Mouse (Mus musculus): ENCODE measurements at regions not wholly inside any gene's neighbourhood (a gene's known extent, or its start where the extent isn't known, plus 50 kb on each side); places are given as distances from the start of the nearest gene placed in this dataset.

DNA sequence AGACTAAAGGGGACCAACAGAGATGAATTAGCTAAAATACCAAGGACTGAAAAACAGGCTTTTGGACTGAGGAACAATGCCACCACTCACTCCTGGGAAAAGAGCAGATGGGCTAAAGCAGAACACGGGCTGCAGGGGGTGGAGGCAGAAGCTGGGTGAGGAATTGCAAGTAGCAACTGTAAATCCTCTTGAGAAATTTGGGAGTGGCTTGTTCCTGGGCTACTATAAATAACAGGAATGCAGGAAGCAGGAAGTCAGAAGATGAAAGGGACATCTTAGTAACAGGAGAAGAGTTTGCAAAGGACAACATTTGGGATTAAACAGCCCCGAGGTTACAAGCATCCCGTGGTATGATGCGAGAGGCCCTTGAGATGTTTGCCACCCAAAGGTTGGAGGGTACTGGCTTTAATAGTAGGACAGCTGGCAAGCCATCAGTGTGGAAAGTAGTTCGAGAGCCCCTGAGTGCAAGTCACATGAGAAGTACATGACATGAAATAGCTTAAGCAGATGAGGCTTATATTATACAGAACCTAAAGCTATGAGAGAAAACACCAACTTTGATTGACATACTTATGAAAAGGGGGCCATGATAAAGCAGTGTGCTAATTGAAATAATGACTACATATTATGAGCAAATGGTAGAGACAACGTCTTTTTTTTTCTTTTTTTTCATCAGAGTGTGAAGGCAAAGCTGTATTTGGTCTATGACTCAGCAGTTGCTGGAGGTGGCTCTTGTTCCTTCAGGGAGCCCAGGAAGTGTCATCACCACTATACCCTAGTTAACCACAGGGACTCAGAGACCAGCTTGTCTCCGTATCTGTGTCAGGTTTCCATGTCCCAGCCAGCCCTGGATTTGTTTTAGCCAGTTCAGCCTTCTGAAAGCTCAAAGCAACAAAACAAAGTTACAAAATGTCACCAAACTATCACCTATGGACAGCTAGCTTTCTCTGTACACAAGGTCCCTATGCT, 357.6 kb upstream of the Acvr2a start:
- peak; percentile 49 to 59 for DNase-seq (ENCODE audit: low spot score in 2 of 2)

GRCm38 (mm10) chr2:48457117-48457516, 356.8 kb upstream of the Acvr2a start:
- DNase-seq (ENCODE audit: low spot score in 2 of 2), result no peak

DNA sequence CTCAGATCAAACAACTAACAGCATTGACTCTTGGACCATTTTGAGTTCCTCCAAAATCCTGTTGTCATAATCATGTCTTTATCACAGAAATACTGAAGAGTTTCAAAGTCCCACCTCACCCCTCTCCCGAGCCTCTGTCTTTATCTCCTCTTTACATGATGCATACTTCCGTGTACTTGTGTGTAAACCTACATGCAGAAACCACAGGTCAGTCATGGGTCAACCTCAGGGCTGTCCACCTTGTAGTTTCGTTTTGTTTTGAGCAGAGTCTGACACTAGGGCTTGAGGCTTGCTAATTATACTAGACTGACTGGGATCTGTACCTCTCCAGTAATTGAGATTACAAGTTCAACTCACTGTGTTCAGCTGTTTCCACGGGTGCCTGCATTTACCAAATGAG, 348.4 kb upstream of the Acvr2a start:
- no peak for DNase-seq (ENCODE audit: low spot score in 2 of 2)

DNA sequence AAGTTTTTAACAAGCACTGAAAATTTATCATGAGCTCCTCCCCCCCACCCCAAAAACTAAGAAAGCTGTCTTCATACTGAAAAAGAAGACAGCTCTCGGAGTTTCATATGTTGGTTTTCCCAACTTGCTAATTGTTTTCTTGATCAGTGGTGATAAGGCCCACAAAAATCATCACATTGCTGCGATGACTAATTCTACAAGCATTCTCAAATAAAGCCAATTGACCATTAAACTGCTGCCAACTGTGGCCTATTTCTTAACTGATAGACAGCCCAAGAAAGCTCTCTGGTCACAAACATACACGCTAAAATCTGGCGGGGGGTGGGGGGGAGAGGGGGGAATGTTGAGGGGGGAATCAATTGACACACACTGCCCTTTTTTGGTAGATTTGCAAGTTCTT, 345.0 kb upstream of the Acvr2a start:
- DNase-seq (ENCODE audit: low spot score in 2 of 2), result no peak

DNA sequence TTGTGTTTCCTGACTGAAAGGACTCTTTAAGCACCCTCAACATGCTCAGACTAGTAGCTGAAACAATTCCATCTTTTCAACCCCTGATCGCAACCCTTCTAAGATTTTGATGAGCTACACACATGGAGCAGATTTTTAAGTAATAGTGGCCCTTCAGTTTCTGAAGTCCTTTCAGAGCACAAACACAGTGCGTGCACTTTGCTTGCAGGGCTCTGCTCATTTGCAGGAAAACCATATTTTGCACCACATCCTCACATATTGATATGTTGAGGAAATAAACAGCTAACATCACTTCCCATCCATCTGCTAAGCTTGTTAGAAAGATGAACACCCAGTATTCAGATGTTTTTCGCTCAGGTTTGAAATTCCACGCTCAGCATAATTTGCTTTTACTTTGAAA, 344.6 kb upstream of the Acvr2a start:
- DNase-seq (ENCODE audit: low spot score in 2 of 2), result no peak

DNA sequence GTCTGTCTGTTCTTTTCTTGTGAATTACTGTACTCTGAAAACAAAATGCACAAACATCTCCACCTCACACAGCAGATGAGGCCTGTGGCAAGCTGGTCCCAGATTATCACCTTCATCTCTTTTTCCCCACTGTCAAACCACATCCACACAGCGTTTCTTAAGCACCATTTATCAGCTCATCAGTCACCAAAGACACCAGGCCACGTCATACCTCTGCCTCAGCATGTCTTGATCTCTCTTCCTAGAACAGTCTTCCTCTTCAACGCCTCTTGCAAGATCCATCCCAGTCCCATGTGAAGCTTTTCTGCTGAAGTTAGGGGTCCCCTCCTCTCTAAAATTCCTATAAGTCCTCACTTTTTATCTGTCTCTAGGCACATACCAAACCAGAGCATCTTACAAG, 340.8 kb upstream of the Acvr2a start:
- DNase-seq (ENCODE audit: low spot score in 2 of 2), result no peak

- DNase-seq (ENCODE audit: low spot score in 2 of 2), result no peak
Observed at GRCm38 (mm10) chr2:48474642-48475041, 339.3 kb upstream of the Acvr2a start.

GRCm38 (mm10) chr2:48476777-48477176, 337.1 kb upstream of the Acvr2a start:
- DNase-seq (ENCODE audit: low spot score in 2 of 2), result no peak

- no peak for DNase-seq (ENCODE audit: low spot score in 2 of 2)
Observed at GRCm38 (mm10) chr2:48477336-48477735, 336.6 kb upstream of the Acvr2a start.

DNA sequence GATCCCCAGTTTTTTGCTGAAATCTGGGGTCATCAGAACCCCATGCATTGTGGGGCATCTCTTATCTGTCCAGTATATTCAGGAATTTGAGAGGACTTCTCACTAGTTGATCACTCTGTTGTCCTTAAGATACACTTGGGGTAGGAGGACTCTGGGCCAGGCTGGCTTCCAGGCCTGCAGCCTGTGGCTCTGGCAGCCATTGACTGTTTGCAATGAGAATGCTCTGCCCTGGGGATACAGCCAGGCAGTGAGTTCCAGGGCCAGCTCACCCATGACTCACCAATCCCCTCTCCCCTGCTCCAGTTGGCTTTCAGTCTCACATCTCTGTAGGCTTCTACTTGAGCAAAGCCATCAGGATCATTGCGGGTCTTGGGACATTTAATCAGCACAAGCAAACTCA, 334.3 kb upstream of the Acvr2a start:
- DNase-seq (ENCODE audit: low spot score in 2 of 2), result no peak

GRCm38 (mm10) chr2:48480428-48481191, 333.3 kb upstream of the Acvr2a start:
- no peak for DNase-seq (ENCODE audit: low spot score in 2 of 2)

DNA sequence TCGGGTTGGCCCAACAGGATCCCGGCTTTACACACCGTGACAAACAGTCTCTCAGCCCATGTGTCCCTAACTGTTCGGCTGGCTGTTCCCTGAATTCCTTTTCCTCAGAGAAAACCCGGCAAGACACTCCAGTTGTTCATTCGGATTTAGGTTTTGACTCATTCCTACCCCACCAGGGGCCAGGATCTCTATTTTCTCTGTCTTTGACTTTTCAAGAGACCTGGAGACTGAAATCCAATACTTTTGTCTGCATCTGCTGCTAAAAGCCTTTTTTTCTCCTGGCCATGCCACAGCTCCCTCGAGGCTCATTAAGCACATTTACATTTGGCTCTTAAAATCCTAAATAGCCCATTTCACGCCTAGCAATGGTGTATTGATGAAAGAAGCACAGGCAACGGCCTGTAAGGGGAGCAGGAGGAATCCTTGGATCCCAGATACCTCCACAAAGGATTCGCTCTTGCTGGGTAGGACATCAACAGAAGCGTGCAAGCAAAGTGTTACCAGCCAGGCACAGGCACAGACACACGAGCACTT, 332.6 kb upstream of the Acvr2a start:
- no peak for DNase-seq (ENCODE audit: low spot score in 2 of 2)

DNA sequence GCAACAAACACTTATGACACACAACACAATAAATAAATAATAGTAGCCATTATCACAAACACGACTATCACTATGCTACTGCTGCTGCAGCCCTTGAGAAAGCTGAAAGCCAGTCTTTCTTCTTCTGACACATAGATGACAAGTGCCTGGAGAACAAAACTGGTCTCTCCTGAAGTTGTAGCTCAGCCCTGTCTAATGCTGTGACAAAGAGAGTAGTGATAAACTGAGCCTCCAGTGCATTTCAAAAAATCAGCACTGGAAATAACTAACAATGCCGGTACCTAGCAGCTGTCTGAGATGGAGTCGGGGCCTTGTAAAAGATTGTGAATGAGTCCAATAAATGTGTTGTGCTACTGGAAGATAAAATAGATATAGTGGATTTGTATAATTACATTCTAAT, 320.3 kb upstream of the Acvr2a start:
- no peak for DNase-seq (ENCODE audit: low spot score in 2 of 2)

DNA sequence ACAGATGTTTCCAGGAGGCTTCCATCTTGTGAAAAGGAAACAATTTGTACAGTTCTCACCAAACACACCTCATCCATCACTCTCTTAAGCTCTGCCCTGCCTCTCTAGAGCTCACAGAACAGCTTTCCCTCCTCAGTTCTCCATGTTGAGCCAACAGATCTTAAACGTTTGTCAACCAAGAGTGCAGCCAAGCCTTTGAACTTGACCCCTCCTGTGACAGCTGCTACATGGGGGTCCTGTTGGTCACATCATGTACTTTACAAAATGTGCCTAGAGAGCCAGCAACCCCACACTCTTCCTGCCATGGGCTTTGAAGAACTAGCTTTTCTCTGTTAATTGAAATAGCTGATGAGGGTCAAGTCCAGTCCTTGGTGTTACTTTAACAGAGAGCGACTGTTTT, 319.8 kb upstream of the Acvr2a start:
- DNase-seq (ENCODE audit: low spot score in 2 of 2), result no peak

DNA sequence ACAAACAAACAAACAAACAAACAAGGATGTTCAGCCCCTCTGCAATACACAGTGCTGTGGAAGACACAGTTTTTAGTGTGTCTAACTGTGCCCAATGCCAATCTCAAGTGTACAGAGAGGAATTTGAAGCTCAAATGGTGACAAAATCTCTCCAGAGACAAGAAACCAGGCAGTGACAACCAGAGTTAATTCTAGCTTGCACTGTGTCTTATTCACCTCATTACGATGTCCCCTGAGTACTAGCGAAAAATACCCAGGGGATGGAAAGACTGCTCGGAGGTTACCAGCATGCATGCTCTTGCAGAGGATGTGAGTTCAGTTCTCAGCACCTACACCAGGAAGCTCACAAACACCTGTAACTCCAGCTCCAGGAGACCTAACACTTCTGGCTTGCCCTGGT, 319.3 kb upstream of the Acvr2a start:
- DNase-seq (ENCODE audit: low spot score in 2 of 2), result no peak

DNA sequence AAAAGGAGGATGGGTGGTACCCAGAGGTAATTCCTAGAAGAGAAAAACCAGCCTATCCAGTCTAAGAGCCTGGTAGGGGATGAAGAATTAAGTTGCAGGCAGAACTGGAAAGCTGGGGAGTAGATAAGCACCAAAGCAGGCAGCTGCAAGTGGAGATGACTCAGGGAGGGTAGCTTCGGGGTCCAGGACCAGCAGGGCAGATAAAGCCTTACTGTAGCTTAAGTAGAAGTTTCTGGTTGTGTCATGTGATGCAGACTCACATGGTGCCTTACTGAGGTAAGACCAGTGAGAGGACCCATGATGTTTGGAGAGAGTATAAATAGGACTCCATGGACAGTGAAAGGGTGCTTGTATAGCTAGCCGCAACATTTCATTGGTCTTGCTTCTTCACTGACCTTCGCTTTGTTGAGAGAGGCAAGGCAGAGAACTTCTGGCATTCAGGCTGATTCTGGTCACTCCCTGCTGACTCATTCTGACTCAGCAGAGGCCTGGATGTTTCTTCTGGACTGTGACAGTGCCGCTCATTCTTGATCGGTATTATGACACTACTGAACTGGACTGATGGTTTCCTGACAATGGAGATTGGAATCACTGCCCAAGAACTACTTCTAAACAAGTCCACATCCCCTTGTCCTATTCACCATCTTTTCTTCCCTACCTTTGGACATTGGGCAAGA, 315.7 kb upstream of the Acvr2a start:
- no peak for DNase-seq (ENCODE audit: low spot score in 2 of 2)

DNA sequence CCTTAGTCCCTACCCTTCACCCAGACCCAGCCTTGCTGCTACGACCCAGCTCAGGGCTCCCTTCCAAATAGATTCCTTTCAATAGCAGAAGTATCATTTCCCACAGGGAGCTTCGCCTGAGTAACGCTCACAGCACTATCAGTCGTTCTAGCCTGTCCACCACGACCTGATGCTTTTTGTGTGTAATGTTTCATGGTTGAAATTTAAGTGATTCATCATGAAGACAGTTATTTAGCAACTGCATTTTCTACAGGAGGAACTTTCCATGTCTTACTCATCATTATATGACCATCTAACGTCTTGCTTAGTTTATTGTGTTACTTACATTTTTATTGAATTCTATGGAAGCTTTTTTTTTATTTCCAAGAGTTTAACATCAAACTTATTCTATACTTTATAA, 314.5 kb upstream of the Acvr2a start:
- DNase-seq (ENCODE audit: low spot score in 2 of 2), result no peak

- DNase-seq (ENCODE audit: low spot score in 2 of 2), result no peak
Observed at GRCm38 (mm10) chr2:48501387-48501786, 312.5 kb upstream of the Acvr2a start.

GRCm38 (mm10) chr2:48513848-48514247, 300.1 kb upstream of the Acvr2a start:
- no peak for DNase-seq (ENCODE audit: low spot score in 2 of 2)

DNA sequence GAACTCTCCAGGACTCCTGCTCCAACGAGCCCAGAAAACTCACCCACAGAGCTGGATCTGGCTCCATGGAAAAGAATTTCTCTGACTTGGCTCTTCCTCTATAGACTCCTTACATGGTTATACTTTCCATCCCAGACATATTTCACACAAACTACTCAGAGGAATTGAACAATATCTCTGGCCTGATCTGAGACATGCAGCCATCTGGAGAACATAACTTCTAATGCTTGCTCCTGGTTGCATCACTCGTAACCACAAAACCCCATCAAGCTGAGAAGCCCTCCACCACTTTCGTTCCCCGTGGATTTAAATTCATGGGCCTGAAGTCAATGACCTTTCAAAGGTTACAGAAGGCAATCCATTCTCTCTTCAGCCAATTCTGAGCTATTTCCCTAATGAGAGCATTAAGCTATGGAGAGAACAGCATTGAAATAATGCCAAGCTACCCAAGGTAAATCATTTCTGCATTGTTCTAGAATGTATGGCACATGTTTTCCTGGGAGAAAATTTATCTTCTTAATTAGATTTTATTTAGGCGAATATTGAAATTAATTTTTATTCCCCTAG, 294.0 kb upstream of the Acvr2a start:
- no peak for DNase-seq (ENCODE audit: low spot score in 2 of 2)

DNA sequence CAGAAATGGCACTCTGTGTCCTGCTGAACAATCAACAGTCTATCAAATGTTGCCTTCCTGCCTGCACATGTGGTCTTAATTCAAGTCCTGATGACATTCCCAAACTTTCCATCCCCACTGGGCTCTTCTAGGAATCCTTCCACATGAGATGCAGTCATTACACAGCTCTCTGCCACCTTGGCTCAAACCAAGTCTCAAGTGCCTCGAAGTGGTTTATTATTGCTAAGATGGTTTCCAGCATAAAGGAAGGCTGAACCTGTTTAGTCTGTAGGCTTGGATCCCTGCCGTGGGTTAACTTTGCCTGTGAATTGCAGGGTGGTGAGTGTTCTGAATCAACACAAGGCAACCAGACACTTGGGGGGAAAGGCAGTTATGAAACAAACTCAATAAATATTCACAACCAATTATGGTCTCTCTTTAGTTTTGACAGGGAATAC, 293.4 kb upstream of the Acvr2a start:
- no peak for DNase-seq (ENCODE audit: low spot score in 2 of 2)

GRCm38 (mm10) chr2:48535453-48535852, 278.5 kb upstream of the Acvr2a start:
- DNase-seq (ENCODE audit: low spot score in 2 of 2), result no peak
